Mouse (Mus musculus) right cerebral cortex, adult 18-20 months (tissue): ENCODE data around the gene D17H6S53E.
"Not testable (repeated sequence)": the region's sequence is repeated elsewhere in the genome, so short reads cannot be mapped to it uniquely, and the experiment has no call there.

ENCODE experiments used
- DNase-seq: peaks from one replicate; pipeline ENCODE4 v3.0.0; 2022; ENCODE audit warnings: mixed read lengths

D17H6S53E gene

DNA sequence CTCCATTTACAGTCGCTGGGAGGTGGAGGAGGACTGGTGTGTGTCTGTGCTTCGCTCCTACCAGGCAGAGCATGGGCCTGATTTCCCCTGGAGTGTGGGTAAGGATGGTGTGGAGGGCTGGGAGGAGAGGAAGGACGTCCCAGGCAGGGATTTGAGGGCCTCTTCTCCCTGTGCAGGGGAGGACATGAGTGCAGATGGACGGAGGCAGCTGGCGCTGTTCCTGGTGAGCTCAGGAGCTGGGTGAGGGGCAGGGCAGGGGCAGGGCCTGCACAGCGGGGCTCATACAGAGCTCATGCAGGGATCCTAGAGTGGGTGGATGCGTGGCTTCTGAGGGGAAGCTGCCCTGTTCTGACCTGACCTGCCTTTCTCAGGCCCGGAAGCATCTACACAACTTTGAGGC, 23.9 kb upstream of the D17H6S53E start:
- no peak for DNase-seq

DNA sequence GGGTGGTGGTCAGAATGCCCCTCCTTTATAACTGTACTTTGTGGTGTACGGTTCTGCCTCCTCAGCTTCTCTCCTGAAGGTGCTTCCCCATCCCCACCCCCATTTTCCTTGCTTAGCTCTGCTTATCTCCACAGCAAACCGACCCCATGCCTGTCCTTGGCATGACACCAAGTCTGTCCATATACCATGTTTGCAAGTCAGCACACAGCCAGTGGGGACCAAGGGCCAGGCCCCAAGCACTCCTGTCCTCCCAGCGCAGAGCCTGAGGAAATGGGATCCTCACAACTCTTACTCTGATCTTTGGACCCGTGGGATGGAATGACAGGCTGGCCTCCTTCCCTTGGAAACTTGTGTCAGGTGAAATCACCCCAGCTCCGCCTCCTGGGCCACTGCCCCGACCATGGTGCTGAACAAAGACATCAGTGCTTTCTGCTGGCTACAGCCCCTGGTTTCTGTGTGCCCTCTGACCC, 22.9 kb upstream of the D17H6S53E start:
- no peak for DNase-seq

DNA sequence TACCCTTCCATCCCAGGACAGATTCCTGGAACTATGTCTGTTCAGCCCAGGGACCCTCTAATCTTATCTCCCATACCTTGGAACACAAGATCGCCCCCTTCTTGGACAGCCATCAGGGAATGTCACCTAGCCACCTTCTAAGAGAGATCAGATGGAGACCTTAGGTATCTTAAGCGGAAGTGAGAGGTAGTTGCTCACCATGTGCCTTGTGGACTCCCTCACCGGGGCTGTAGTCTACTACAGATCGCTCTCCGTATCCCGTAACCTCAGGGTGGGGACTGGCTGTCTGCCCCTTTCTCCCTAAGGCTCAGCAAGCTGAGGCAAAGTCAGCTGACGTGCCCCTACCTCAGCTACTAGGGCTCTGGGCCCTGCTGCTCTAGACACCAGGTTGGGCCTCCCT, 22.1 kb upstream of the D17H6S53E start:
- DNase-seq, result no peak

DNA sequence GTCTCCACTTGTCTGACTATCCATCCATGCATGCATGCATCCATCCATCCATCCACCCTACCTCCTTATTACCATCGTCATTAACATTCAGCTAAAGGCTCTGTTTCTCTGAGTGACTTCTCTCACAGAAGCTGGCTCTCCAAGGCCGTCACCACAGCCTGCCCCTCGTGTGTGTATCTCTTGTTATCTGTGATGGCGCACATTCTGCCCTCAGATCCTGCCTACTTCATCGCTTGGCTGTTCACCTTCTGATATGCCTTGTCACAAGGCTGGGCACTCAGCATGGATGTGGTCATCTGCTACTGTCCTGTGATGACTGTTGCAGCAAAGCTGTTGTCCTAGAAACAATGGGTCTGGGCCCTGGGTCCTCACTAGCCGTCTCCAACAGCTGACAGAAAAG, 21.4 kb upstream of the D17H6S53E start:
- no peak for DNase-seq

DNA sequence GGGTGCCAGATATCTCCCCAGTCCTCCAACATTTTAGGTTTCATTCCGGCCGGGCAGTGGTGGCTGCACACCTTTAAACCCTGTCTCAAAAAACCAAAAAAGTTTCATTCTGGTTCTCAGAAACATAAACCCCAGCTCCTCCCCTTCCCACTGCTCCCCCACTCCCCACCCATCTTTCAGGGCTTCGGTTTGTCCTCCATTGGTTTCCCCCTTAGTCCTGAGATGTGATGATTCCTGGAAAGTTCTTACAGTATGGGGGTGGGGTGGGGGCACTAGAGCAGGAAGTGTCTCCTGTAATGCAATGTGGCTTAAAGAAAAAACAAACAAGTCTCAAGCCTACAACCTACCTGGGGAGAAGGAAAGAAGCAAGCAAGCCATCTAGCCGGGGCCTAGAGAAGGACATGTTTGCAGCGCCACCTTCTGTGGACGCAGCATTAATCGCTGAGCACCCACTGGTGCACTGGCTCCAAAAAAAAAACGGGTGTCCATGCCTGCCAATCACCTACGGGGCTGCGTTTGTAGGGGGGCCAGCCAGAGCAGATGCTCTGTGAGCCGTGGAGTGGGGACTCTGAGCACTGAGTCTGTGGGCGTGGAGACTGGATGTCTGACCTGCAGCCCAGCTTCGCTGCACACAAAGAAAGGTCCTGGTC, 20.3 kb upstream of the D17H6S53E start:
- no peak for DNase-seq

DNA sequence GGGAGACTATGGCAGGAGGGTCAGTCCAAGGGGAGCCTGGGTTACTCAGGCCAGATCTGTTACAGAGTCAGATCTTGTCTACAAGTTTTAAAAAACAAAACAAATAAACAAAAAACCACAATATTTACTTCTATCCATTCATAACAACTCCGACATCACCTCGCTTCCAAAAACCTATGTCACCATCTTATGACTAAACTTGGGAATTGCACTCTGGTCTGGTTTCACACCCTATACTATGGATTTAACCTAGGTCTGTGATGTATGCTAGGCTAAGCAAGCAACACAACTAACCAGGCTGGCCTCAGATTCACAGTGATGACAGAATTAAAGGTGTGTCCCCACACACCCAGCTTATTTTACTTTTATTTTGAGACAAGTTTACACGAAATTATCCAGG, 19.7 kb upstream of the D17H6S53E start:
- no peak for DNase-seq

DNA sequence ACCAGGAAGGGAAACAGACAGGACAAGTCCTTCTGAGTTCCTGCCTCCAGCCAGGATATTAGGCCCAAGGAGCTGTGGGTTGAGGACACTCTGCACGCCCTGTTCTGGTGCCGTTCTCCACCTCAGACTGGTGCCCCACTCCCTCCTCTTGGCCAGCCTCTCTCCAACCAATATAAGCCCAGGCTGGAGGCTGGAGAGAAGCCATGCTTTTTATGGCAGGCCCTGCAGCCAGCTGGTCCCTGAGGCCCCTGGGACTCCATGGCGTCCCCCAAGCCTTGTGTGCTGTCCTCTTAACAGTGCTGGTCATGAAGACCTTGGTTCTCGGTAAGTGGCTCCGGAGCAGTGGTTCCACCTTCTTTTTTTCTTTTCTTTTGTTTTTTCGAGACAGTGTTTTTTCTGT, 18.1 kb upstream of the D17H6S53E start, which contains the start of gene Ly6g5c:
Ly6g5c (plus strand) TSS at position 183 of the 400 bp plus-strand sequence.
- no peak for DNase-seq

DNA sequence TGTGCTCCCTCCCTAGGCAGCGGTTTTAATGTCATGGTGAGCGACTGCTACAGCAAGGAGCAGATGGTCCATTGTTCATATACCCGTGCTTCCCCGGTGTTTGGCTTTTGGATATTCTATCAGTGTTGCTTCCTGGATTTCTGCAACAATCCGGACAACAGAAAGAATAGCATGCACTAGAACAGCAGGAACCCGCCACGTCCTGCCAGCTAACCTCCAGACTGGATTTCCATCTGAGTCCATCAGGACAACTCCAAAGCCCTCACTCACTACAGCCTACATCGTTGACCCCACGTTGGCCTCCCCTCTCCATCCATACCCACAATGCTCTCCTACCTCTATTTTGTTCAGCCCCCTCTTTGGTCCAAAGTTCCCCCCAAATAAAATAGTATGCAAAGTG, 14.4 kb upstream of the D17H6S53E start:
- DNase-seq, result no peak

DNA sequence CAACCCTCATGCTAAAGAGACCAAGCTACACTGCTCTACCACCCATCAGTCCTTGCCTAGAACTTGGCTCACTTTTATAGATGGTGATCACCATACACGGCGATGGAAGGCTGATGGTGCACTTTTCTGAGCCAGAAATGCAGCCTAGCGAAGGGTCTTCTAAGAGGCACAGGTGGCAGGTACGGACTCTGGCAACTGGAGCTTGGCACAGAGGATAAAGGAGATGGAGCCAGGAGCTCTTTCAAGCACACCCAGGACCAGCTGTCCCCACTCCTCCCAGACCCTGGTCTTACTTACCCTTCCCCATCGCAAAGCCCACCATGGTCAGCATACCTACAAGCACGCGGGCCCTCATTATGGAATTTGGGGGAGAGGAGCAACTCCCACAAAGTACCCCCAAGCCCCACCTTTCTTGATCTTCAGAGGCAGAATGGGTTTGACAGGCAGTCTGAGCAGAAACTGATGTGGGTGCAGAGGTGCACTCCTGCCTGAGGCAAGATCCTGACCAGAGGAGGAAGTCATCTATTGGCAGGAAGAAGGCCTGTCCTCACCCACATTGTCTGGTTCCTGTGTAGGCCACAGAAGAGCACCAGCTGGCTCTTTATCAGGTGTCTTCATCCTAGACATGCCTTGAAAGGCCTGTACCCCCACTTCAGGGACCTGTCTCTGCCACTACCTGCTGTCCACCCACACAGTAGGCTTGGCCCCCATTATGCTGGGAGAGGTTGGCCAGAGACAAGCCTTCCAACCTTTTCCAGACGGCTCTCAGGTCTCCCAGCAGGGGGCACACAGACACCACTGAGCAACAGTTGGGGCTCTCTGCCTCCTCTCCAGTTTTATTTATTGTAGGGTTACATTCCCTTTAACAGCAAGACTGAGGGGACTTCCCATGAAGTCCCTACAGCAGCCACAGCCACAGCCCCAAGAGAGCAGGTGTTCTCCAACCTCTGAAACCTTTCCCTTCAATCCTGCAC, 10.8 kb upstream of the D17H6S53E start, which contains the start of gene Ly6g5b:
Ly6g5b (minus strand) TSS at position 383 of the 974 bp plus-strand sequence.
- DNase-seq, result no peak

DNA sequence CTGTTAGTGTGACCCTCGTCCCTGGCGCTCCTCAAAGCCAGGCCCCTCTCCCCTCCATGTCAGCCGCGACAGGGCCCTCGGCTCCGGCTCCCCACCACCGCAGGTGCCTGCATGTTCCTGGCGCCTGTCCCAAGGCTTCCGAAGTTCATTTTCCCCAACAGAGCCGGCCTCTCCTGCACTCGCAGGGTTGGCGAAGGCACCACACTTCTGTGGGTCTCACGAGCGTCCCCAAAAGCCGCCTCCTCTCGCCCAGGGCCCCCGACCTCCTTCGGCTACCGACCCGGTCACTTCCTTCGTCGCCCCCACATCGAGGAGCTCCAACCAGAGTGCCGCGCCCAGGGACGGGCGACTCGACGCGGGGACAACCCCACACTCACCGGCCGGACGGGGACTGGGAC, 5.4 kb upstream of the D17H6S53E start:
- no peak for DNase-seq

DNA sequence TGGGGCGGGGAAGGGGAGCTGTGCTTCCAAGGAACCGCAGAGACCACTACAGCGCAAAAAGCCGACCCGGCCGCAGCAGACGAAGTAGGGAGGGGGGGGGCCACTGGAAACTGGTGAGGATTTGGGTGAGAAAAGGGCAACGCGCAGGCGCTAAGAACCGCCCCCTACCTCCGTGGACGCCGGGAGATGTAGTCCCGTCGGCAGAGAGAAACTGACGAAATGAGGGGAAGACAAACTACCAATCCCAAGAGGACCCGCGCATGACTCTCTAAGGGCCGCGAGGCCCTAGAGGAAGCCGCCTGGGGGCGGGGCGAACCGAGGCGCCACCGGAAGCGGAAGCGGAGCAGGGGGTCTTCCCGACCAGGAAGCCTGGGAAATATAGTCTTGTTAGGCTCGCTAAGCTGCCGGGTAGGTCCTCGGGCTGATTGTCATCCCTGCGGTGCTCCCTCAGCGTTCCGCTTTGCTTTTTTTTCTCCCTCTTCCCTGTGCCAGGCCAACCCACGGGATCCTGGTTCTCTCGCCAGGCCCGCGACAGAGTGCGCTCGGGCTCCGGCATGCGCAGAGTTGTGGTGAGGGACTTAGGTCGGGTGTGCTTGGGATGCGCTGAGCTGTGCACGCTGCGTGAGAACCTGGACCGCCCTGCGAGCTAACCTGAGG, 4.9 kb upstream of the D17H6S53E start, which contains the start of gene Gpank1:
Gpank1 (plus strand) TSS at position 313 of the 657 bp plus-strand sequence.
- DNase-seq, result peak; percentile 99

DNA sequence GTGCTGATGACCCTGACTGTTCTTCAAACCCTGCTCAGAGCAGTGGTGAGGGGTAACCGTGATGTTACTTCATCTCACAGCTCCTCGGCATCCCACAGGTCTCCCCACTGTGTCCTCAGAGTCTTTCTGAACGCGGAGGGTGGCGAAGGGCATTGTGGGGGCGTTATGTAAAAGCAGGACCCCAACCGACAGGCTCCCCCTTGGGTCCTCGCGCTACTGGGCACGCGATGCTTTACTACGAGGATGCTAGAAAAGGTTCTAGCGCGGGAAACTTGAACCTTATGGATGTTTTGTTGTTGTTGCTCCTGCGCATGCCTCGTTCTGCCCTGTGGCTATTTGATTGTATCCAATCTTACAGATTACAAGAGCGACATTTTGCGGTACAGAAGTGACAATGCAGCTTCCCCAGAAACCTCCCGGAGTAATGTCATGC, 4.3 kb upstream of the D17H6S53E start, which contains the start of gene Csnk2b:
Csnk2b (minus strand) TSS at position 183 of the 433 bp plus-strand sequence.
- DNase-seq, result peak; percentile 74

DNA sequence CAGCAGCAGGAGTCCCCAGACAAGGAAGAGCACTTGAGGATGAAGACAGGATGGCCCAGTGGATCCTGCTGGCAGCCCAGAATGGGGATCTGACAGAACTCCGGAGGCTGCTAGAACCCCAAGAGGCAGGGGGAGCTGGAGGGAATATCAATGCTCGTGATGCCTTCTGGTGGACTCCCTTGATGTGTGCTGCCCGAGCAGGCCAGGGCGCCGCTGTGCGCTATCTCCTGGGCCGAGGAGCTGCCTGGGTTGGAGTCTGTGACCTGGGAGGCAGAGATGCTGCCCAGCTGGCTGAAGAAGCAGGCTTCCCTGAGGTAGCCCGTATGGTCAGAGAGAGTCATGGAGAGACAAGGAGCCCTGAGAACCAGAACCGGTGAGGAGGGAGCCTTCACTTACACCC, 2.9 kb upstream of the D17H6S53E start:
- not testable (repeated sequence) for DNase-seq

DNA sequence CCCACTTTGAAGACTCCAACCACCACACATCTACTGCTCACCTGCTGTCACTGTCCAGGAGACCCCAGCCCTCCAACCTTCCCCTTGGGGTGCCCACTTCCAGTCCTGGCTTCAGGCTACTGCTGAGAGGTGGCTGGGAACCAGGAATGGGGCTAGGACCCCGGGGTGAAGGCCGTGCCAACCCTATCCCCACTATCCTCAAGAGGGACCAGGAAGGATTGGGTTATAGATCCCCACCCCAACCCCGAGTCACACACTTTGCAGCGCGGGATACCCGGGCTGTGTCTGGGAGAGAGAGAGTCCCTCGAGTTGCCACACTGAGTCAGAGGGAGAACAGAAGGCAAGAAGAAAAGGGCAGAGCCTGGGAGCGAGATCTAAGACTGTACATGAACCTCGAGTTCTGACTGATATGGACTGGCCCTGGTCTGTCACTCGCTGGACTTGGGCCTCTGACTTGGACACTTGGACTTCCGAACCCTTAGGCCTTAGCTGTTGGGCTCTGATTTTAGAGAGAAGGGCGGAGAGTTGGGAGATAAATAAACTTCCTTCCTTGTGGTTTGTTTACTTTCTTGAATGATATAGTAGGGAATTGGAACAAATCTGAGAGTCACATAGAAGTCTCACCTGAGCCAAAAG, 1.8 kb upstream of the D17H6S53E start:
- not testable (repeated sequence) for DNase-seq

DNA sequence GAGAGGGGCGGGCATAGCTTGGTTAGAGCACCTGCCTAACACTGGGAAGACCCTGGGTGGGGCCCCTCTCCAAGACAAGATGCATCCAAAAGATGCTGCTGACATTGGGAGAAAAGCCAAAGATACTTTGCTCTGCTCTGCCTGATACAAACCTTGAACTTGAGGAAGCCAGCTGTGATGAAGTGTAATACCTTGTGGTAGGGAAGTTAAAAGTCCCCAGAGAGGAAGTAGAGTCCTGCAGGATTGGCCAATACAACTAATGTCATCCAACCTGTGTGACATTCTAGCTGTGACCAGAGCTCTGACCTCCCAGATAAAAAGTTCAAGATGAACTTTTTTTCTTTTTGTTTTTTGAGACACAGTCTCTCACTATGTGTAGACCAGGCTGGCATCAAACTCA, 1.1 kb upstream of the D17H6S53E start:
- DNase-seq, result no peak

DNA sequence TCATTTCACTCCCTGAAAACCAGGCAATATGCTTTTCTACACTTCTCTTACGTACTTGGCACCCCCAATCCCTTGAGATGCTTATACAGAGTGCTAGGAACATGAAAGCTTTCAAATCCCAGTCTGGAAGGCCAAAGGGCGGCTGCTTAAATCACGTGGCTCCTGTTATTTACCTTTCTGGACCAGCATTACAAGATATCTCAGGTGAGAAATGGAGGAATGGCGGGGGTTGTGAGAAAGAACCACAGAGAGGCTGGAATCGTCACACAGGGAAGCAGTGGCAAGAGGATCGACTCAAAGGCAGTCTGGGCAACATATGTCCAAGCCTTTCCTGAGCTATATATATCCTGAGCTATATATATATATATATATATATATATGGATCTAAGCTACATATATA, 595 bp upstream of the D17H6S53E start:
- no peak for DNase-seq

DNA sequence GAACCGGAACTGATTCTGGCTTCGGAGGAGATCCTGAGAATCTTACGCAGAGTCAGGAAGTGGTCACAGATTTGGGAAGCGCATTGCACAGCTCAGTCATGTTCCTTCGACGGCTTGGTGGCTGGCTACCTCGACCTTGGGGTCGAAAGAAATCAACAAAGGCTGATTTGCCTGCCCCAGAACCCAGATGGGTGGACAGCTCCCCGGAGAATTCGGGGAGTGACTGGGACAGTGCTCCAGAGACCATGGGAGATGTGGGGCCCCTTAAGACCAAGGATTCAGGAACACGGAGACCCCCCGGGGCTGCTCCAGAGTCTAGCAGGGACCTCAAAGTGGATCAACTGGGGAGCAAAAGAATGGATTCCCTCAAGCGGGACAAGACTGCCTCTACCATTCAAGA, 844 bp downstream of the D17H6S53E start:
- no peak for DNase-seq

DNA sequence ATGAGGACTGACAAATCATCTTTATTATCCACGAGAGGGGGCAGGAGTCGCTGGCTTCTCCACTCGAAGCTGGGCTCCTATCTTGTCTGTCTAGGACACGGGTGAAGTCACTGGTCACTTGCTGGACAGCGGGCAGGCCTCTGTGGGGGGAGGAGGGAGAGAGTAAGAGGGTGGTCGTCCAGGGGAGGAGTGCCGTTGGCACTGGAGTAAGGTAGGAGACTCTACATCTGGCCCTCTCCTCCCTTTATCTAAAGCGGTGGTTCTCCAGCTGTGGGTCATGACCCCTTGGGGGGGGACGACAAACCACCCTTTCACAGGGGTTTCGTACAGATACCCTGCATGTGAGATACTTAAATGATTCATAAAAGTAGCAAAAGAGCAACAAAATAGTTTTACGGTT, 2.8 kb downstream of the D17H6S53E start:
- no peak for DNase-seq

DNA sequence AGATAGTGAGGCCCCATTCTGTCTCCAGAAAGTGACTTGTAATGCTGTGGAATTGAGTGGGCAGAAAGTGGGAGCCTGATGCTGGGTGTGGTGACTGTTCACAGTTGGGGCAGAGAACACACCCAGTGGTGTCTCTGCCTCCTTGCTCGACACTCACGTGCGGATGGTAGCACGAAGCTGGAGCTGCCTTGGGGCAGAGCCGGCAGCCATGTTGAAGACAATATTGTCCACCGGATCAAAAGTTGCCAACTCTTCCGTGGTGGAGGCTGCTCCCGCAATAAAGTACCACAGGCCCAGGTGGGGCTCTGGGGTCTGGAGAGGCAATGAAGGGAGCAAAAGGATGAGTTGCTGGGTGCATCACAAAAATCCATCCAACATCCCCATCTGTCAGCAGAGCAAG, 4.9 kb downstream of the D17H6S53E start:
- no peak for DNase-seq

DNA sequence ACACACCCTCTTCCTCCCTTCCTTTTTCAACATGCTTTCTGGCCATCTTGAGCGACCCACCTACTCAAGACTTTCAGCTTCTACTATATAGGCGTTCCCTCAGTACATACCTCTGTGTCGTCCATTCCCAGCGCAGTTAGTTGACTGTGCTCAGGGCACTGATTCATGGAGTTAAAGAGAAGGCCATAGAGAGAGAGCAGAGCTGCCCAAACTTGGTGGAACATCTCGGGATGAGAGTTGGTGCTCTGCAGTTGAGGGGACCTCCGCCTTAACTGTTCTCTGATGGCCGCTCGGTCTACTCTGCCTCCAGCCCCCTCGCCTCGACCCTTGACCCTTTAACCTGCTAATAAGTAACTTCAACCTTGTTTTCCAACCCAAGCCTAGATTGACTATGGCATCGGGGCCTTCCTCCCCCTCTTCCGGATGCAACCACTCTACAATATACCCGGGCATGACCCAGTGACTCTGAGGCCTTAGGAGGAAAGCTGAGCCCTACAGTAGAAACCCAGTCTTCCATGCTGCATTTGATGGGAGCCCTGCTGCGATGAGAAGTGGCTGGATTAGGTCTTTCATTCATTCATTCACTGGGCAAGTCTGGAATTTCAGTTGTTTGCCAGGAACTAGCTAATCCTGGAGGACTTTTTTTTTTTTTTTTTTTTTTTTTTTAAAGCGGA, 5.5 kb downstream of the D17H6S53E start, which contains the start of gene Apom:
Apom (minus strand) TSS at position 551 of the 674 bp plus-strand sequence.
- DNase-seq, result no peak

DNA sequence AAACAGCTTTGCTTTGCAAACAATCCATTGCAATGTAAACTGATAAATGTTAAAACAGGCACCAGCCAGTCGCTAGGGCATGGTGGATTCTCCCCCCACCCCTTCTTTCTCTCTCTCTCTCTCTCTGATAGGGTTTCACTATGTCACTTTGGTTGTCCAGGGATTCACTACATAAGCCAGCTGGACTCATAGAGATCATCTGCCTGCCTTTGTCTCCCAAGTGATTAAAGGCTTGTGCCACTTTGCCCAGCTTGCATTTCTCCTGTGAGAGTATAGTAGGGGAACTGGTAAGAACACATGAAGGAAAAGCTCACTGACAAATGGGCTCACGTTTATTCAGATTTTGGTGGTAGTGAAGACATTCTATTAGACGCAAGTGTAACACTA, 6.0 kb downstream of the D17H6S53E start:
- DNase-seq, result no peak

DNA sequence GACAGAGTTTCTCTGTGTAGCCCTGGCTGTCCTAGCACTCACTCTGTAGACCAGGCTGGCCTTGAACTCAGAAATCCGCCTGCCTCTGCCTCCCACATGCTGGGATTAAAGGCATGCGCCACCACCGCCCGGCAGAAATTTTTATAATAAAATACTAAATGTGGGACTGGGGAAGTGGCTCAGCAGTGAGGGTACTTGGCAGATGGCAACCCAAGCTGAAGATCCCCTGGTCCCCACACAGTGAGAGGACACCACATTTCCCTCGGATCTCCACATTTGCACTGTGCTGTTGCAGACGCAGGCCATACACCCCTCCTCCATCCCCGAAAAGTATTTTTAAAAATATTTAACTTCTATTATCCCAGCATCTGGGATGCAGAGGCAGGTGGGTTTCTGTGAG, 7.3 kb downstream of the D17H6S53E start:
- DNase-seq, result no peak
